Mouse (Mus musculus): ENCODE measurements around the gene Glyr1.

DNA sequence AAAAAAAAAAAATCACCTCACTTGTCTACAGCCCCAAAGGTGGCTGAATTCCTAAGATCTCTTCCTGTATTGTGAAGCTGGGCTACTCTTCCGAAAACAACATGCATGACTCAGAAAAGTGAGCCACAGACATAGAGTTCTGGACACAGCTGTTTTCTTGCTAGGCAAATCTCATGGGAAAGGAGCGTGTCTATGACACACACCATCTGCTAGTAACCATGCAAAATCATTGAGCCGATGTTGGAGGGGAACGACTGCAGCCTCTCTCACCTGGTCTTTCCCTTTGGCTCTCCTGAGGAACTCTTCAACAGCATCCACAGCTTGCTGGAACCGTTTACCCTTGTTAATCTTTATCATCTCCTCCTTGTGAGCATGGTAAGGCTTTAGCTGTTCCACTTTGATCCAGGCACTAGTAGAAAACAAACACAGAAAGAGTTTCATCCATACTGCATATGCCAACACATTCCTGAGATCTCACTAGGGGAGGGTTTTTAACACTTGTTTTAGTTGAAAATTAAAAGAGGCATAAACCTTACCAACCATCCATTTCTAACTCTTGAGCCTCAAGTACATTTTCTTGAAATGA, 12.9 kb downstream of the Glyr1 start:
- TF ChIP-seq CTCF (IDR thresholded peaks at IDR 0.05; ENCODE audit: low read depth, low read length) (no peak), POLR2A (IDR thresholded peaks at IDR 0.05; ENCODE audit: borderline replicate concordance, low read depth, low read length) (no peak)

Data from bone marrow macrophage, adult 2 months (primary cell).